Mouse (Mus musculus): ENCODE results near the gene Kcnq5. TPM values are rescaled to one million over a fixed set of nuclear protein-coding genes. Genes with fewer than 3 reads are reported as not detected.
A peak's percentile ranks its signal among the peaks of the same experiment; 100 is the strongest.

Gene Kcnq5
- total RNA-seq, 2 experiments from 2014 or later: 2.1 to 3.0 TPM

GRCm38 (mm10) chr1:21520116-21520645 lies 441.6 kb downstream of the Kcnq5 start:
- intact Hi-C loops (cut with DNase I): no loop called here
- no peak for DNase-seq

GRCm38 (mm10) chr1:21506665-21507064 lies 455.1 kb downstream of the Kcnq5 start:
- DNase-seq: no peak
- intact Hi-C loops (cut with DNase I): no loop called here

GRCm38 (mm10) chr1:21499815-21500534 lies 461.8 kb downstream of the Kcnq5 start:
- DNase-seq: no peak
- intact Hi-C loops (cut with DNase I): no loop called here

GRCm38 (mm10) chr1:21496307-21496706 lies 465.4 kb downstream of the Kcnq5 start:
- DNase-seq: no peak
- intact Hi-C loops (cut with DNase I): no loop called here

- no peak for DNase-seq
- intact Hi-C loops (cut with DNase I): no loop called here
These were observed 473.1 kb downstream of the Kcnq5 start for GRCm38 (mm10) chr1:21488645-21489044.

- DNase-seq: no peak
These were observed 475.5 kb downstream of the Kcnq5 start for GRCm38 (mm10) chr1:21486266-21486665.

DNA sequence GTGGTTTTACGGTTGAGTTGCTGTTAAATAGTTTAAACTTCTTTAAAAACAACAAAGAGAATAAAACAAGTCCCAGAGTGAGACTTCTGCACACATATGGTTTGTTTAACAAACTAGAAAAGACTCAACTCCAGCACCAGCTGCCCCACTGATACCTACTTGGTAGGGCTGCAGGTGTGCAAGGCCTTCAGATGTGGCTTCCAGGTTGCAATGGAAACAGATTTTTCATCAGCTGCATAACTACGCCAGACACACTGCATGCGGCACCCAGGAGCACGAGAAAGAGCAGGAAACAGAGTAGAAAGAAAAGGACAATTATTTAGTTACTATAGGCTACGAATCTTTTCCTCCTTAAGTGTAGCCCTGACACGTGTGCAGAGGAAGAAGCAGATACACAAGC lies 492.4 kb downstream of the Kcnq5 start:
- intact Hi-C loops (cut with DNase I): no loop called here

More at GRCm38 (mm10) chr1:21486266-21486665, 475.5 kb downstream of the Kcnq5 start:
- intact Hi-C loops (cut with DNase I): no loop called here

GRCm38 (mm10) chr1:21466431-21466830 lies 495.3 kb downstream of the Kcnq5 start:
- no peak for DNase-seq
- intact Hi-C loops (cut with DNase I): no loop called here

More for the DNA sequence above, 492.4 kb downstream of the Kcnq5 start:
- no peak for DNase-seq

GRCm38 (mm10) chr1:21460941-21461689 lies 500.6 kb downstream of the Kcnq5 start:
- DNase-seq: peak; percentile 29 to 55

GRCm38 (mm10) chr1:21458581-21458980 lies 503.2 kb downstream of the Kcnq5 start:
- intact Hi-C loops (cut with DNase I): no loop called here
- DNase-seq: no peak

More at GRCm38 (mm10) chr1:21460941-21461689, 500.6 kb downstream of the Kcnq5 start:
- intact Hi-C loops (cut with DNase I): loop anchor here (1.0 kb wide), 1 partner anchor 506 kb away; no protein-coding TSS in a partner anchor

- intact Hi-C loops (cut with DNase I): no loop called here
- DNase-seq: no peak
These were observed 505.8 kb downstream of the Kcnq5 start for GRCm38 (mm10) chr1:21455971-21456370.

GRCm38 (mm10) chr1:21448227-21448626 lies 513.5 kb downstream of the Kcnq5 start:
- peak in 1 of 2 experiments; percentile 9 for DNase-seq
- intact Hi-C loops (cut with DNase I): no loop called here

- DNase-seq: no peak
- intact Hi-C loops (cut with DNase I): no loop called here
These were observed 525.0 kb downstream of the Kcnq5 start for GRCm38 (mm10) chr1:21436753-21437152.

GRCm38 (mm10) chr1:21434853-21435252 lies 526.9 kb downstream of the Kcnq5 start:
- no peak for DNase-seq
- intact Hi-C loops (cut with DNase I): no loop called here

DNA sequence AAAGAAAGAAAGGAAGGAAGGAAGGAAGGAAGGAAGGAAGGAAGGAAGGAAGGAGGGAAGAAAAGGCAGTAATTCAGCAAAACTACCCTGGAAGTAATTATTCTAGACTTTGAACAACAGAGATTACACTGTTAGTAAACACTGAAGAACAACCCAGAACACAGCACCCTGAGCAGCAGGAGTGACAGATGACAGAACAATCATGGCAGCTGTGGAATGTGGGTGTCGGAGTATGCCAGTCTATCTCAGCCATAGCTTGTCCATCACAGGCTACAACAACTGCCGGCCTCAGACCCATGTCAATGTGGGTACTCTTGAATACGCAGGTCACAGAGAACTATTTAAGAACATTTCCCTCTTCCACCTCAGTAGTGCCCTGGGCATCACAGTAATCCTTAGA lies 530.1 kb downstream of the Kcnq5 start:
- no peak for DNase-seq
- intact Hi-C loops (cut with DNase I): no loop called here

DNA sequence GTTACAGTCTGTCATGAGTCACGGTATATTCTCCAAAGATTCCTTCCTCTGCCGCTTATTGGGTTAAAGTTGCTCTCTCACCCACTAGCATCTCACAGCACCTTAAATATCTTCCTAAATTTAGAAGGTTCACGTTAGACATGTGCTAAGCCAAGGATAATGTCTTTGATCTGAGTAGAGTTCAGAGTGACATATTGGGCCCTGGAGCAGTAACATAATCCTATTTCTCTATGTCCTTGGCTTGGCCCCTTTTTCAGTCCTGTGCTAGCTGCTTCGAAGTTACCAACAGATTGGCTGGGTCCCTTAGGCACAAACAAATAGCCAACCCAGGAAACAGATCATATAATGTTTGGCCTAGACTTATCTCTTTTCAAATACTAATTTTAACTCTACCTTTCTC lies 533.7 kb downstream of the Kcnq5 start:
- DNase-seq: no peak
- intact Hi-C loops (cut with DNase I): no loop called here

- DNase-seq: no peak
- intact Hi-C loops (cut with DNase I): no loop called here
These were observed 536.1 kb downstream of the Kcnq5 start for GRCm38 (mm10) chr1:21425654-21426053.

GRCm38 (mm10) chr1:21419370-21419769 lies 542.4 kb downstream of the Kcnq5 start:
- intact Hi-C loops (cut with DNase I): loop anchor here (2.0 kb wide), 1 partner anchor 547 kb away; no protein-coding TSS in a partner anchor
- DNase-seq: no peak

DNA sequence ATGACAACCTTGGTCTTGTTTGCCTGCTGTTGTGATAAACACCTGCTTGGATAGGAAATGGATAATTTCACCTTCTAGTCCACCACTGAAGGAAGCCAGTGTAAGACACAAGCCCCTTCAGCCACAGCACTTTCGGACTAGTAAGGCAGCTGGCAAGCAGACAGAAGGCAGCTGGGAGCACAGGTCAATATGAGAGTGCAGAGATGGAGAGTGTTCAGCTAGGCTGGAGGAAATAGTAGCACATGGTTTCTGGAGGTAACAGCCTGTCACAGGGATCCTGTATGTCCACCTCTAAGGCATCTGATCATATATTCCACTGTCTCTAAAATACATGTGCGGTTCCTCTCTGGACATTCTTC lies 549.6 kb downstream of the Kcnq5 start:
- intact Hi-C loops (cut with DNase I): no loop called here

DNA sequence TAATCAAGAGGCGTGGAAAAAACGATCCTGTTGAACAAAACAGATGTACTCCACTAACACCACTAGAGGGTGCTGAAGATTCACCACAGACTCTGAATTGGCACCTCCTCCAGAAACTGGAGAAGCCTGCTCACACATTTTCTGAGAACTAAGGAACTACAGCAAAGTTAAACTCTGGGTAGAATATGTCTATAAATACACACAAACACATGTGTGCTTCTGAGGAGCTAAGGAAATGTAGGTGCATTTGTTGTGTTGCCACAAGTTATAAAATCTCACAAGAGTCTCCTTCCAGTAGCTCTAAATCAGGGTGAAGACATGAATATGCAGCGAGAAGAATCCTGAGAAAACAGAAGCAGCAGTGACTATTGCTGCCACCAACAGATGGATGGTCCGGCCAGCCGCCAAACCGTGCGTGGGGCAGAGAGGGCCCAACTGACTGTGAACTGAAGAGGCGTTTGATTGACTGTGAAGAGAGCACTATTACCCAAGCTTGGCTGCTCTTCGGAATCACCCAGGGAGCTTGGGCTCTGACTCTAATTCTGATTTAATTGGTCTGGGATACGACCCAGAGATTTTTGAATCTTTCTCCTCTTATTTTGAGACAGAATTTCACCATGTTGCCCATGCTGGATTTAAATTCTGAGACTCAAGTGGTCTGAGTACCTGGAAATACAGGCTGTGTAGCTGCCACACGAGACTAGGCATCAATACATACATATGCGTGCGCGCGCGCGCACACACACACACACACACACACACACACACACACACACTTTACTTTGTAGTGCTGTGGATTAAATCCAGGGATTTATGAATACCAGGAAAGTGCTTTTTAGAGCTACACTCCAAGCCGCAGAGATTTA lies 550.2 kb downstream of the Kcnq5 start:
- DNase-seq: peak; percentile 20 to 38
- intact Hi-C loops (cut with DNase I): loop anchor here (1.0 kb wide), 2 partner anchors 556 to 858 kb away; no protein-coding TSS in a partner anchor

More for the DNA sequence above, 549.6 kb downstream of the Kcnq5 start:
- no peak for DNase-seq
